Mouse (Mus musculus): ENCODE measurements around the gene Crip1.

Gene Crip1

GRCm38 (mm10) chr12:113146112-113147057, at the start of gene Crip1:
Crip1 (plus strand) TSS chr12:113146316.
- in situ Hi-C loops (cut with MboI; ENCODE audit: low sequenced_read_pairs) = no loop called here

GRCm38 (mm10) chr12:113097040-113097439, 49.1 kb upstream of the Crip1 start:
- in situ Hi-C loops (cut with MboI; ENCODE audit: low sequenced_read_pairs) = no loop called here

DNA sequence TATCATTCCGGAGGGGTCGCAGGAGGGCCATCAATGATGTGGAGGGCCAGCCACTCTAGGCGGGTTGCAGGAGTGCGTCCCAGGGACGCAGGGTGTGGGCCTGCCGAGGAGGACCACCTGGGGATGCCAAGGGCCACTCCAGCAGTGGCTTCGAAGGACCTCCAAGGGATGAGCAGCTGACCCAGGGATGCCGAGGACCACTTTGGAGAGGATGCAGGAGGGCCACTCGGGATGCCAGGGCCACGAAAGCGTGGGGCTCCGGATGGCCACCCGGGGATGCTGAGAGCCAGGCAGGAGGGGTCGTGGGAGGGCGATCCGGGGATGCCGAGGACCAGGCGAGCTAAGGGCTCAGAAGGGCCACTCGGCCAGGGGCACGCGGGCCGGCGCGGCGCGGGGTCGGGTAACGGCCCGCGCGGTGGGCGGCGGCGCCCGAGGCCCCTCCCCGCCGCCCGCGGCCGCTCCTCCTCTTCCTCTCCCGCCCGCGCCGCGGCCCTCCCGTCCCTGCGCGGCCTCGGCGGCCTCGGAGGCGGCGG, 48.3 kb upstream of the Crip1 start, which contains the start of gene Mta1:
TSS of gene Mta1 (plus strand) at position 530 of the 533 bp plus-strand sequence.
- in situ Hi-C loops (cut with MboI; ENCODE audit: low sequenced_read_pairs) = no loop called here

- in situ Hi-C loops (cut with MboI; ENCODE audit: low sequenced_read_pairs) = no loop called here
Observed at GRCm38 (mm10) chr12:113098530-113099151, 47.5 kb upstream of the Crip1 start.

DNA sequence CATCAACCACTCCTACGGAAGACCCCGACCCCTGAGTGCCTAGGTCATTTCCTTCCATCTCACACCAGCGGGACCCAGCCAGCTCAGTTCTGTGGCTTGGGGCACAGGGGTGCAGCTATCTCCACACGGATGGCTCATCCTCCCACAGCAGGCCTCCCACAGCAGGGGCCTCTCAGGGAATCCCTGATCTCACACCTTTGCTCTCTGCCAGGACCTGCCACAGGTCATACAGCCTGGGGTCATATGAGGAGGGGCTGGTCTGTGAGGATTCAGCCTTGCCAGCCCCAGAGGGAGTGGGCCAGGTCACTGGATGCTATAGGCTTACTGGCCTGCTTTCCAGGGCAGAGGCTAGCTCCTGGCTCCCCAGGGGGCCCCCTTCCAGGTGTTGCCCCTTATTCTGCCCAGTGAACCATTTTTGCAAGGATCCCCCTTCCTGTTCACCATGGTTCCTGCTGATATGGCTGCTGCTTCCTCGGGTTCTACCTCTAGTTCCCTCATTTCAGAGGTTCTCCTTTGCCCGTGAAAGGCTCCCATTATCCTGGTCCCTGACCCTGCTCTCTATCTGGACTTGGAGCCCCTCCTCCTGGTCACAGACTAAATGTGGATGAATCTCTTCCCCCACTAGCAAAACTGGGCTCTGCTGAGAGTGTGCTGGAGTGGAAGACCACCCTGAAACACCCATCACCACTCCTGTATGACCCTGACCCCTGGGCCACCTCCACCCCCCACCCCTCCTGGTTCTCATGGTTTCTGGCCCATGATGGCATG, 46.5 kb upstream of the Crip1 start:
- in situ Hi-C loops (cut with MboI; ENCODE audit: low sequenced_read_pairs) = loop anchor here (10.0 kb wide), 1 partner anchor 95 kb away; the partner anchor contains the start of gene Brf1

GRCm38 (mm10) chr12:113100448-113101076, 45.6 kb upstream of the Crip1 start:
- in situ Hi-C loops (cut with MboI; ENCODE audit: low sequenced_read_pairs) = loop anchor here (10.0 kb wide), 1 partner anchor 96 kb away; the partner anchor contains the start of gene Brf1

- in situ Hi-C loops (cut with MboI; ENCODE audit: low sequenced_read_pairs) = loop anchor here (10.0 kb wide), 1 partner anchor 97 kb away; the partner anchor contains the start of gene Brf1
Observed at GRCm38 (mm10) chr12:113101251-113101960, 44.7 kb upstream of the Crip1 start.

- in situ Hi-C loops (cut with MboI; ENCODE audit: low sequenced_read_pairs) = loop anchor here (10.0 kb wide), 1 partner anchor 98 kb away; the partner anchor contains the start of gene Brf1
Observed at GRCm38 (mm10) chr12:113102461-113102860, 43.7 kb upstream of the Crip1 start.

GRCm38 (mm10) chr12:113103846-113104451, 42.2 kb upstream of the Crip1 start:
- in situ Hi-C loops (cut with MboI; ENCODE audit: low sequenced_read_pairs) = loop anchor here (10.0 kb wide), 1 partner anchor 99 kb away; the partner anchor contains the start of gene Brf1

GRCm38 (mm10) chr12:113106386-113106785, 39.7 kb upstream of the Crip1 start:
- in situ Hi-C loops (cut with MboI; ENCODE audit: low sequenced_read_pairs) = loop anchor here (10.0 kb wide), 1 partner anchor 102 kb away; the partner anchor contains the start of gene Brf1

GRCm38 (mm10) chr12:113107431-113108124, 38.5 kb upstream of the Crip1 start:
- in situ Hi-C loops (cut with MboI; ENCODE audit: low sequenced_read_pairs) = loop anchor here (10.0 kb wide), 1 partner anchor 103 kb away; the partner anchor contains the start of gene Brf1

- in situ Hi-C loops (cut with MboI; ENCODE audit: low sequenced_read_pairs) = loop anchor here (10.0 kb wide), 1 partner anchor 104 kb away; the partner anchor contains the start of gene Brf1
Observed at GRCm38 (mm10) chr12:113108528-113109283, 37.4 kb upstream of the Crip1 start.

GRCm38 (mm10) chr12:113109801-113110200, 36.3 kb upstream of the Crip1 start:
- in situ Hi-C loops (cut with MboI; ENCODE audit: low sequenced_read_pairs) = loop anchor here (10.0 kb wide), 1 partner anchor 105 kb away; the partner anchor contains the start of gene Brf1

- in situ Hi-C loops (cut with MboI; ENCODE audit: low sequenced_read_pairs) = no loop called here
Observed at GRCm38 (mm10) chr12:113114141-113114540, 32.0 kb upstream of the Crip1 start.

DNA sequence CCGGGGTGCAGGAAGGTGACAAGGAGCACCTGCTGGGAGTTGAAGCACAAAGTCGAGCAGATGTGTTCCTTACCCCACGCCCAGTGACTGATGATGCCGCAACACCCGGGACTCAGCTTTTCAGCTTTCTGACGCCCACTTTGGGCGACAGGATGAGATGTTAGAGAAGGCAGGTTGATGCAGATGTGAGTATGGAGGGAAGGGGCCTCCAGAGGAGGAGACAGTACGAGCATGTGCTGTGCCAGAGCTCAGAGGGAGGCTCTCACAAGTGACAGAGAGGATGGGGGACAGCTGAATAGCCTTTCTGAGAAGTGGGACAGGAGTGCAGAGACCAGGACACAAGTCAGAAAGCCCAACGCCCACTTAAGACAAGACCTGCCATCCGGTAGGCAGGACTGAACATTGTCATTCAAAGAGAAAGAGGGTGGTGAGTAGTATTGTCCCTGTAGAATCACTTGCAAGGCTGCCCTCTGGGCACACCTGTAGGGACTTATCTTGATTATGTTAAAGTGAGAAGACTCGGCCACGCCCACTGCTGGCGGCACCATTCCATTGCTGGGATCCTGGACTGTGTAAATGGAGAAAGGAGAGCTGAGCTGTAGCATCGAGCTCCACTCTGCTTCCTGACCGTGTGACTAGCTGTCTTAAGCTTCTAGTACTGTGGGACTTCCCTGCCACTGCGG, 31.1 kb upstream of the Crip1 start:
- in situ Hi-C loops (cut with MboI; ENCODE audit: low sequenced_read_pairs) = no loop called here

GRCm38 (mm10) chr12:113119516-113120410, 26.4 kb upstream of the Crip1 start:
- in situ Hi-C loops (cut with MboI; ENCODE audit: low sequenced_read_pairs) = no loop called here

Data from CH12F3 (cell line).